Mouse (Mus musculus) heart, embryonic 15.5 days (tissue): ENCODE data around the gene Slc39a13. TPM values are rescaled to one million over a fixed set of nuclear protein-coding genes. Genes with fewer than 3 reads are reported as not detected.
A peak's percentile ranks its signal among the peaks of the same experiment; 100 is the strongest.
"Not testable (repeated sequence)": the region's sequence is repeated elsewhere in the genome, so short reads cannot be mapped to it uniquely, and the experiment has no call there.

ENCODE experiments used
- ATAC-seq: fragments of 200-750 bp; cut with Nextera tagmentation; replicated peaks from 2 replicates; pipeline ENCODE4 v1.8.0; 2017; ENCODE audit warnings: low read depth, moderate TSS enrichment; ENCODE audit not compliant: insufficient number of reproducible peaks, insufficient read depth, low FRiP score
- H3K27ac ChIP-seq: fragments of 300-500 bp; sonication (generic); 2 replicates; pipeline ENCODE4 v1.5.1; 2015; ENCODE audit warnings: mild to moderate bottlenecking, inconsistent platforms
- H3K27me3 ChIP-seq: fragments of 300-500 bp; sonication (generic); 2 replicates; pipeline ENCODE4 v1.6.1; 2015; ENCODE audit warnings: inconsistent platforms
- H3K36me3 ChIP-seq: fragments of 300-500 bp; sonication (generic); 2 replicates; pipeline ENCODE4 v1.6.1; 2015; ENCODE audit warnings: mild to moderate bottlenecking, inconsistent platforms
- H3K4me1 ChIP-seq: fragments of 300-500 bp; sonication (generic); replicated peaks from 2 replicates; pipeline ENCODE4 v1.6.1; 2015; ENCODE audit warnings: inconsistent platforms
- H3K4me2 ChIP-seq: fragments of 300-500 bp; sonication (generic); 2 replicates; pipeline ENCODE4 v1.6.1; 2015; ENCODE audit warnings: inconsistent platforms, mild to moderate bottlenecking, moderate library complexity
- H3K4me3 ChIP-seq: fragments of 300-500 bp; sonication (generic); 2 replicates; pipeline ENCODE4 v1.5.1; 2015; ENCODE audit warnings: mild to moderate bottlenecking, inconsistent platforms
- H3K9ac ChIP-seq: fragments of 300-500 bp; sonication (generic); 2 replicates; pipeline ENCODE4 v1.6.1; 2015; ENCODE audit warnings: mild to moderate bottlenecking, inconsistent platforms
- H3K9me3 ChIP-seq: fragments of 300-500 bp; sonication (generic); replicated peaks from 2 replicates; pipeline ENCODE4 v1.6.1; 2016; ENCODE audit warnings: inconsistent platforms
- WGBS: fragments of 180-500 bp; shearing (Covaris S2); methylation state at CpG from one replicate; pipeline ENCODE4 v1.1.7; 2015; ENCODE audit warnings: mixed read lengths; 5-methylcytosine and 5-hydroxymethylcytosine counted together
- polyA plus RNA-seq: library from polyadenylated mRNA; unstranded; fragments of >200 nt; fragmentation: Nextera tagmentation; extraction: Ambion mirVana; gene quantifications from 2 replicates; pipeline ENCODE4 v1.2.1, GENCODE M21; 2015

The Slc39a13 gene
- polyA plus RNA-seq, 1 experiment from 2014 or later: 53.5 TPM

GRCm38 (mm10) chr2:91023131-91023530, 47.1 kb downstream of the Slc39a13 start:
- peak overlapping the region; percentile 17; the same call in 1 of the 2 replicates for H3K27ac ChIP-seq
- H3K27me3 ChIP-seq: no peaks in the 10 kb centered on the region
- ATAC-seq: no peak

GRCm38 (mm10) chr2:91022266-91022665, 48.0 kb downstream of the Slc39a13 start:
- peaks cover 17% of the 10 kb centered on the region for H3K36me3 ChIP-seq
- not testable (repeated sequence) for H3K27me3 ChIP-seq, H3K9ac ChIP-seq, ATAC-seq, H3K27ac ChIP-seq, H3K4me1 ChIP-seq, H3K4me2 ChIP-seq, H3K9me3 ChIP-seq, H3K4me3 ChIP-seq
- WGBS: 94% methylated on average over 7 of the region's 7 CpGs

More at GRCm38 (mm10) chr2:91023131-91023530, 47.1 kb downstream of the Slc39a13 start:
- Histone ChIP-seq H3K4me3 (no peak overlapping the region), H3K4me2 (no peak overlapping the region), H3K36me3 (peaks cover 12% of the 10 kb centered on the region), H3K9ac (no peak overlapping the region), H3K9me3 (no peaks in the 10 kb centered on the region), H3K4me1 (0 out of 2 replicates have a peak, but pooled peaks cover 3% of the 10 kb centered on the region)
- WGBS: 53% methylated on average over 2 of the region's 2 CpGs

- no peak overlapping the region for H3K4me2 ChIP-seq
- peaks cover 23% of the 10 kb centered on the region for H3K36me3 ChIP-seq
- 0 out of 2 replicates have a peak, but pooled peaks cover 3% of the 10 kb centered on the region for H3K4me1 ChIP-seq
- no peaks in the 10 kb centered on the region for H3K9me3 ChIP-seq
- H3K27me3 ChIP-seq: no peaks in the 10 kb centered on the region
- ATAC-seq: no peak
- no peak overlapping the region for H3K9ac ChIP-seq
- 88% methylated on average over 3 of the region's 3 CpGs for WGBS
- no peak overlapping the region for H3K4me3 ChIP-seq
- no peak overlapping the region for H3K27ac ChIP-seq
Measured at GRCm38 (mm10) chr2:91019911-91020310, 50.3 kb downstream of the Slc39a13 start.

GRCm38 (mm10) chr2:91018061-91018788, 52.0 kb downstream of the Slc39a13 start:
- Histone ChIP-seq H3K36me3 (peaks cover 39% of the 10 kb centered on the region), H3K4me1 (no peaks in the 10 kb centered on the region), H3K4me2 (no peak overlapping the region), H3K9ac (no peak overlapping the region), H3K27ac (no peak overlapping the region), H3K9me3 (no peaks in the 10 kb centered on the region), H3K4me3 (no peak overlapping the region), H3K27me3 (no peaks in the 10 kb centered on the region)
- ATAC-seq: no peak
- WGBS: 81% methylated on average over 8 of the region's 8 CpGs

GRCm38 (mm10) chr2:91015386-91015785, 54.8 kb downstream of the Slc39a13 start:
- no peak overlapping the region for H3K4me2 ChIP-seq
- no peaks in the 10 kb centered on the region for H3K9me3 ChIP-seq
- no peak overlapping the region for H3K4me3 ChIP-seq
- no peaks in the 10 kb centered on the region for H3K4me1 ChIP-seq
- H3K9ac ChIP-seq: no peak overlapping the region
- ATAC-seq: no peak
- no peak overlapping the region for H3K27ac ChIP-seq
- peaks cover 61% of the 10 kb centered on the region for H3K36me3 ChIP-seq
- 83% methylated on average over 4 of the region's 4 CpGs for WGBS
- no peaks in the 10 kb centered on the region for H3K27me3 ChIP-seq

GRCm38 (mm10) chr2:91013881-91014280, 56.3 kb downstream of the Slc39a13 start:
- Histone ChIP-seq H3K36me3 (peaks cover 67% of the 10 kb centered on the region), H3K4me3 (no peak overlapping the region), H3K27ac (no peak overlapping the region), H3K4me2 (no peak overlapping the region), H3K9ac (no peak overlapping the region), H3K27me3 (no peaks in the 10 kb centered on the region), H3K4me1 (no peaks in the 10 kb centered on the region), H3K9me3 (no peaks in the 10 kb centered on the region)
- 88% methylated on average over 2 of the region's 2 CpGs for WGBS
- ATAC-seq: no peak

Other genes starting within 250 kb of the Slc39a13 start
- gene Mtch2, start 223.3 kb downstream of the Slc39a13 start, polyA plus RNA-seq: 231 and 234 TPM in 2 replicates
- 11.4 and 14.5 TPM in 2 replicates for gene C1qtnf4, start 184.6 kb downstream of the Slc39a13 start, polyA plus RNA-seq
- gene Kbtbd4, start 165.7 kb downstream of the Slc39a13 start, polyA plus RNA-seq: 22.5 and 29.2 TPM in 2 replicates
- gene Ndufs3, start 165.6 kb downstream of the Slc39a13 start, polyA plus RNA-seq: 355 and 388 TPM in 2 replicates
- gene Celf1, start 130.0 kb downstream of the Slc39a13 start, polyA plus RNA-seq: 98.2 and 98.3 TPM in 2 replicates
- 27.4 and 33.7 TPM in 2 replicates for gene Rapsn, start 34.8 kb downstream of the Slc39a13 start, polyA plus RNA-seq
- gene Psmc3, start 16.4 kb downstream of the Slc39a13 start, polyA plus RNA-seq: 227 and 228 TPM in 2 replicates
- 3.9 and 8.6 TPM in 2 replicates for gene Spi1, start 12.0 kb upstream of the Slc39a13 start, polyA plus RNA-seq
- 909 and 937 TPM in 2 replicates for gene Mybpc3, start 47.7 kb upstream of the Slc39a13 start, polyA plus RNA-seq
- gene Madd, start 113.4 kb upstream of the Slc39a13 start, polyA plus RNA-seq: 4.1 and 7.0 TPM in 2 replicates
- gene Nr1h3, start 132.4 kb upstream of the Slc39a13 start, polyA plus RNA-seq: 3.5 and 4.1 TPM in 2 replicates
- gene Acp2, start 132.5 kb upstream of the Slc39a13 start, polyA plus RNA-seq: 15.2 and 17.1 TPM in 2 replicates
- gene Ddb2, start 166.6 kb upstream of the Slc39a13 start, polyA plus RNA-seq: 8.4 and 11.3 TPM in 2 replicates
- gene Pacsin3, start 185.5 kb upstream of the Slc39a13 start, polyA plus RNA-seq: 47.6 and 52.8 TPM in 2 replicates
- 54.8 and 69.1 TPM in 2 replicates for gene Arfgap2, start 194.6 kb upstream of the Slc39a13 start, polyA plus RNA-seq